Mouse (Mus musculus) heart, embryonic 12.5 days (tissue): ENCODE measurements around the gene Pdzk1ip1. TPM values are rescaled to one million over a fixed set of nuclear protein-coding genes. Genes with fewer than 3 reads are reported as not detected.

Experiments
- ATAC-seq: fragments of 200-750 bp; cut with Nextera tagmentation; 2 replicates; pipeline ENCODE4 v1.8.0; 2017; ENCODE audit warnings: moderate TSS enrichment, moderate library complexity; ENCODE audit not compliant: insufficient number of reproducible peaks, low FRiP score
- H3K27ac ChIP-seq: fragments of 300-500 bp; sonication (generic); 2 replicates; pipeline ENCODE4 v1.5.1; 2016; ENCODE audit warnings: mild to moderate bottlenecking, moderate library complexity; ENCODE audit not compliant: poor library complexity, severe bottlenecking
- H3K27me3 ChIP-seq: fragments of 300-500 bp; sonication (generic); replicated peaks from 2 replicates; pipeline ENCODE4 v1.6.1; 2016; ENCODE audit warnings: mild to moderate bottlenecking, moderate library complexity
- H3K36me3 ChIP-seq: fragments of 300-500 bp; sonication (generic); 2 replicates; pipeline ENCODE4 v1.6.1; 2016; ENCODE audit warnings: mild to moderate bottlenecking, moderate library complexity
- H3K4me1 ChIP-seq: fragments of 300-500 bp; sonication (generic); replicated peaks from 2 replicates; pipeline ENCODE4 v1.6.1; 2016; ENCODE audit warnings: mild to moderate bottlenecking
- H3K4me2 ChIP-seq: fragments of 300-500 bp; sonication (generic); 2 replicates; pipeline ENCODE4 v1.6.1; 2016; ENCODE audit warnings: mild to moderate bottlenecking, moderate library complexity
- H3K4me3 ChIP-seq: fragments of 300-500 bp; sonication (generic); 2 replicates; pipeline ENCODE4 v1.5.1; 2016; ENCODE audit warnings: mild to moderate bottlenecking
- H3K9ac ChIP-seq: fragments of 300-500 bp; sonication (generic); 2 replicates; pipeline ENCODE4 v1.6.1; 2016; ENCODE audit warnings: mild to moderate bottlenecking, moderate library complexity
- H3K9me3 ChIP-seq: fragments of 300-500 bp; sonication (generic); replicated peaks from 2 replicates; pipeline ENCODE4 v1.6.1; 2016; ENCODE audit warnings: mild to moderate bottlenecking, moderate library complexity
- WGBS: fragments of 180-500 bp; shearing (Covaris S2); methylation state at CpG from one replicate; pipeline ENCODE4 v1.1.7; 2016; 5-methylcytosine and 5-hydroxymethylcytosine counted together
- polyA plus RNA-seq: library from polyadenylated mRNA; unstranded; fragments of >200 nt; fragmentation: Nextera tagmentation; extraction: Ambion mirVana; gene quantifications from 2 replicates; pipeline ENCODE4 v1.2.1, GENCODE M21; 2016

Pdzk1ip1 gene
- polyA plus RNA-seq, 1 experiment from 2014 or later, result 38.8 TPM

- Histone ChIP-seq H3K4me1 (peaks cover 14% of the 10 kb centered on the region), H3K4me2 (peak overlapping the region; percentile 74), H3K9ac (peak overlapping the region; percentile 74), H3K9me3 (no peaks in the 10 kb centered on the region), H3K36me3 (no peaks in the 10 kb centered on the region), H3K27me3 (peaks cover 67% of the 10 kb centered on the region), H3K4me3 (peak overlapping the region; percentile 57), H3K27ac (peak overlapping the region; percentile 89)
- ATAC-seq, result 0 out of 2 replicates have a peak, but pooled peaks have one; percentile 5
- under 1% methylated on average over 33 of the region's 33 CpGs for WGBS
These were observed 30.7 kb upstream of the Pdzk1ip1 start for GRCm38 (mm10) chr4:115057674-115058316.

GRCm38 (mm10) chr4:115058317-115058761 is 30.2 kb upstream of the Pdzk1ip1 start:
- Histone ChIP-seq H3K4me1 (peaks cover 16% of the 10 kb centered on the region), H3K36me3 (no peaks in the 10 kb centered on the region), H3K4me2 (peak overlapping the region; percentile 74), H3K27ac (peak overlapping the region; percentile 89), H3K4me3 (peak overlapping the region; percentile 57), H3K9me3 (no peaks in the 10 kb centered on the region), H3K9ac (peak overlapping the region; percentile 74), H3K27me3 (peaks cover 64% of the 10 kb centered on the region)
- WGBS, result 2% methylated on average over 20 of the region's 20 CpGs
- ATAC-seq, result no peak

DNA sequence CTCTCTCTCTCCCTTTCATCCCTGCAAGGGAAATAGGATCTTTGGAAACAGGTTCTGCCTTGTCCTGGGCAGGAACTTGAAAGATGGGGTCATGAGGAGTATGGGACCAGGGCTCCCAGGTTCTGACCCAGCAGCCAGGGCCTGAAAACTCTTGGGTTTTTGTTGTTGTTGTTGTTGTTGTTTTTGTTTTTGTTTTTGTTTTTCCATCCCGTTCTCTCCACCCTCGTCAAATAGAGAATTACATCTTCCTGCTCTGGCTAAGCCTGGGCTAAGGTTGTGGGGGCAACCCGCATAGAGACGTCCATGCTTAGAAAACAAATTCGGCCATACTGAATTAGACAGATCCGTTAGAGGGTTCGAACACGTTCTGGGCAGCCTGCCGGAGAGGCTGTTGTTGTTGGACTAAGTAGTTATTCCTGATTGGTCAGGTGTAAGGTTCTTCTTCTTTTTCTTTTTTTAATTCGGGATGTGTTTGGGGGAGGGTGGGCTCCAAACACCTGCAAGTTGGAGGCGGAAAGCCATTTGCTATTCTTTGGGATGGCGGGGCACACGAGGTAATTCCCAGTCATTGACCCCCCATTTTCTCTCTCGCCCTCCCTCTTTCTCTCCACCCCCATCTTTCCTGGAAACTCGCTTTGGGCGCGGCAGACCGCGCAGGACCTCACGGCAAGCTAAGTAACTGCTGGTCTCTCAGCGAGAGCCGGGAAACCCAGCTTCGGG is 29.5 kb upstream of the Pdzk1ip1 start:
- WGBS, result 3% methylated on average over 23 of the region's 23 CpGs
- Histone ChIP-seq H3K4me3 (peak overlapping the region; percentile 57), H3K9ac (peak overlapping the region; percentile 74), H3K27ac (peak overlapping the region; percentile 89), H3K4me2 (peak overlapping the region; percentile 74), H3K36me3 (no peaks in the 10 kb centered on the region), H3K4me1 (peaks cover 23% of the 10 kb centered on the region), H3K27me3 (peaks cover 68% of the 10 kb centered on the region), H3K9me3 (no peaks in the 10 kb centered on the region)
- 0 out of 2 replicates have a peak, but pooled peaks have one; percentile 4 for ATAC-seq

GRCm38 (mm10) chr4:115059871-115060270 is 28.6 kb upstream of the Pdzk1ip1 start:
- peak overlapping the region; percentile 57 for H3K4me3 ChIP-seq
- H3K4me1 ChIP-seq, result peaks cover 24% of the 10 kb centered on the region
- peak overlapping the region; percentile 89 for H3K27ac ChIP-seq
- ATAC-seq, result no peak
- no peaks in the 10 kb centered on the region for H3K9me3 ChIP-seq
- H3K4me2 ChIP-seq, result peak overlapping the region; percentile 74
- no peaks in the 10 kb centered on the region for H3K36me3 ChIP-seq
- 3% methylated on average over 12 of the region's 12 CpGs for WGBS
- H3K9ac ChIP-seq, result peak overlapping the region; percentile 74
- H3K27me3 ChIP-seq, result peaks cover 73% of the 10 kb centered on the region

GRCm38 (mm10) chr4:115060753-115061152 is 27.8 kb upstream of the Pdzk1ip1 start:
- ATAC-seq, result no peak
- Histone ChIP-seq H3K4me2 (peak overlapping the region; percentile 74), H3K27ac (peak overlapping the region; percentile 89; the same call in 1 of the 2 replicates), H3K4me3 (peak overlapping the region; percentile 57), H3K9ac (peak overlapping the region; percentile 74), H3K9me3 (no peaks in the 10 kb centered on the region), H3K27me3 (peaks cover 72% of the 10 kb centered on the region), H3K4me1 (peaks cover 24% of the 10 kb centered on the region), H3K36me3 (no peaks in the 10 kb centered on the region)
- 17% methylated on average over 3 of the region's 3 CpGs for WGBS

DNA sequence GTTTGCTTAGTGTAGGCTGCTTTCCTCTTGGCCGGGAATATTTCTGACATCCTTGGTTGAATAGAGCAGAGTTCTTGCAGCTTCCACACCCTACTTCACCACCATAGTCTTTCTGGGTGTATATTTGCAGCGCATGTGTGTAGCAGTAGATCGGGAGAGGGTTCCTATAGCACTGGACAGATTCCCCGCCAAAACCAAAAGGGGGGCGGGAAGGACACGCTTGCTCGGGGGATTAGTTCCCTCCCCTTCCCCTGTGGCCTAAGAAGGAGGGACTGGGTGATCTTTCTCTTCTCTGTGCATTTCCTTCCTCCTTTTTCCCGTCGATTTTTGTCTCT is 26.0 kb upstream of the Pdzk1ip1 start:
- WGBS, result 2% methylated on average over 9 of the region's 9 CpGs
- Histone ChIP-seq H3K27me3 (peaks cover 78% of the 10 kb centered on the region), H3K9ac (peak overlapping the region; percentile 66), H3K9me3 (no peaks in the 10 kb centered on the region), H3K4me2 (peak overlapping the region; percentile 86), H3K4me3 (peak overlapping the region; percentile 57), H3K36me3 (no peaks in the 10 kb centered on the region), H3K4me1 (peaks cover 16% of the 10 kb centered on the region), H3K27ac (peak overlapping the region; percentile 46)
- no peak for ATAC-seq

- WGBS, result under 1% methylated on average over 55 of the region's 58 CpGs
- Histone ChIP-seq H3K9me3 (no peaks in the 10 kb centered on the region), H3K27ac (peak overlapping the region; percentile 46), H3K4me1 (peaks cover 16% of the 10 kb centered on the region), H3K36me3 (0 out of 2 replicates have a peak, but pooled peaks cover under 1% of the 10 kb centered on the region), H3K9ac (peak overlapping the region; percentile 66), H3K4me2 (peak overlapping the region; percentile 86), H3K4me3 (peak overlapping the region; percentile 57), H3K27me3 (peaks cover 83% of the 10 kb centered on the region)
- peak; percentile 83 for ATAC-seq
These were observed 25.5 kb upstream of the Pdzk1ip1 start for GRCm38 (mm10) chr4:115062875-115063517.

DNA sequence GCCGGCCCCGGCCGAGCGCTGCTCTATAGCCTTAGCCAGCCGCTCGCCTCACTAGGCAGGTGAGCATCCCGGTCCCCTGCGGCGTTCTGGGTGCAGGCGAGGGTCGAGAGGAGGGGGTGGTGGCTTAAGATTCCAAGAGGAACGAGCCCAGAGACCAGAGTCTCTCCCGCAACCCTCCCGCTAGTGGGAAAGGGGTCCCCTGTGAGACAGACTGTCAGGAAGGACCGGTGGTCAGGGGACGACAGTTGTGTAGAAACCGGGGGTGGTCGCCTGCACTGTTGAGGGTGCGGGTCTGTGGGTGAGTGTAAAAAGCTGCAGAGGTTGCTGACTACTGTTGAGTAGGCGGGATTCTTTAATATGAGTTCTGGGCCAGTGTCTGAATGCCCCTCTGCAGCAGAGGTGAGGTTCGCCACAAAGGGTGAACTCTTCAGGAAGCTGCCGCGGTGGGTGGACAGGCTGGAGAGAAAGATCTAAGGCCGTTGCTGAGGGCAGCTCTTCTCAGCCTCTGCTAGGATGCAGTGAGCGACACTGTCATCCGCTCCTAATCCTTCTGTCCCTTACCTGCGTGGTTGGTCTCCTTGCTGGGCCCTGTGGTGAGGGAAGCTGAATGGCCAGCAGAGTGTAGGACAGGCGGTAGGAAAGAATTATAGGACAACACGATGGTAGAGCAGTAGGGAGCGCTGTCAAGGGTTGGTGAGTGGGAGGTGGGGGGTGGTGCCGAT is 24.8 kb upstream of the Pdzk1ip1 start:
- Histone ChIP-seq H3K4me2 (peak overlapping the region; percentile 86), H3K27me3 (peaks cover 90% of the 10 kb centered on the region), H3K9me3 (no peaks in the 10 kb centered on the region), H3K27ac (no peak overlapping the region), H3K4me1 (peaks cover 16% of the 10 kb centered on the region), H3K4me3 (peak overlapping the region; percentile 57), H3K9ac (peak overlapping the region; percentile 66), H3K36me3 (peaks cover 7% of the 10 kb centered on the region; the same call in 1 of the 2 replicates)
- 3% methylated on average over 31 of the region's 31 CpGs for WGBS
- 0 out of 2 replicates have a peak, but pooled peaks have one; percentile 0 for ATAC-seq

DNA sequence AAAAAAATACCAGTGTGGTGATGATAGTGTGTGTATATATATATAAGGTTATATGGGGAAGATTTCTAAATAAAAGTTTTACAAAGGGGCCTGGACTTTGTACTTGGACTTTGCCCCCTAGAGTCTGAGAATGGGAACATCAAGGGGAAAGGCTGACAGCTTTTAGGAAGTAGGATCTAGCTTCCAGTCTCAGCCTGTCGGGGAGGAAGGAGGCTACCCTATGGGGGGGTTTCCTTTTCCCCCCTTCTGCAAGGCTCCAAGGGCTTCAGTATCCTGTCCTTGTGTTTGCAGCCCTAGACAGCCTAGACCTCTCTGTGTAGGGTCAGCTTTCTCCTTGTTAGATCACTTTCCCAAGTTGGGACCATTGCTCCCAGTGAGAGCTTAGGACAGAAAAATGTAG is 16.8 kb upstream of the Pdzk1ip1 start:
- Histone ChIP-seq H3K9ac (no peak overlapping the region), H3K27ac (no peak overlapping the region), H3K4me2 (no peak overlapping the region), H3K36me3 (peaks cover 13% of the 10 kb centered on the region; the same call in 1 of the 2 replicates), H3K4me3 (no peak overlapping the region), H3K27me3 (peaks cover 46% of the 10 kb centered on the region), H3K9me3 (no peaks in the 10 kb centered on the region), H3K4me1 (peaks cover 12% of the 10 kb centered on the region)
- peak; percentile 36; the same call in 1 of the 2 replicates for ATAC-seq
- 42% methylated on average over 1 of the region's 1 CpGs for WGBS

- Histone ChIP-seq H3K36me3 (no peaks in the 10 kb centered on the region), H3K9ac (no peak overlapping the region), H3K4me2 (no peak overlapping the region), H3K27ac (peak overlapping the region; percentile 45), H3K4me3 (no peak overlapping the region), H3K4me1 (peaks cover 23% of the 10 kb centered on the region), H3K9me3 (no peaks in the 10 kb centered on the region), H3K27me3 (peaks cover 20% of the 10 kb centered on the region)
- WGBS, result 79% methylated on average over 1 of the region's 1 CpGs
- no peak for ATAC-seq
These were observed 13.7 kb upstream of the Pdzk1ip1 start for GRCm38 (mm10) chr4:115074789-115075188.
